Mouse (Mus musculus): ENCODE results near the gene Slc47a2. TPM values are rescaled to one million over a fixed set of nuclear protein-coding genes. Genes with fewer than 3 reads are reported as not detected.
A peak's percentile ranks its signal among the peaks of the same experiment; 100 is the strongest.

Slc47a2 gene
- polyA plus RNA-seq, 1 experiment from 2014 or later, result 0.10 TPM

DNA sequence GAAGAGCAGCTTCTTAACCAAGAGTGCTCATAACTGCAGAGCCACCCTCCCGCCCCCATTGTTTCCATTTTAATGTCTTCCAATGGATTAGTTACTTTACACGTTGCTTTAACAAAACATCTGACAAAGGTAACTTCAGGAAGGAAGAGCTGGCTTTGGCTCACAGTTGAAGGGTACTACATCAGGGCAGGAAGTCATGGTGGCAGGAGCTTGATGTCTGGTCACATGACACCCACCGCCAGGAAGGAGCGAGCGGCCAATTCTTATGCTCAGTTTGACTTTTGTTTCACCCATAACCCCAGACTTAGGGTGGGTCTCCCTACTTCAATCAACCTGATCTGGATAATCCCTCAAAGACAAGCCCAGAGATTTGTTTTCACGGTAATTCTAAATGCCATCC lies 83.6 kb downstream of the Slc47a2 start:
- Histone ChIP-seq H3K4me2 (no peak overlapping the region), H3K27me3 (no peaks in the 10 kb centered on the region), H3K27ac (no peak overlapping the region), H3K36me3 (peaks cover 81% of the 10 kb centered on the region), H3K9me3 (replicated peaks) (no peaks in the 10 kb centered on the region), H3K4me3 (no peak overlapping the region), H3K9ac (no peak overlapping the region), H3K4me1 (replicated peaks) (0 out of 2 replicates have a peak, but pooled peaks cover 2% of the 10 kb centered on the region)
- ATAC-seq (replicated peaks; ENCODE audit: insufficient number of reproducible peaks, insufficient read depth, low FRiP score, low read depth), result no peak
- WGBS, result 94% methylated on average over 6 of the region's 6 CpGs

- peaks cover 60% of the 10 kb centered on the region for H3K36me3 ChIP-seq
- peak; percentile 72 for ATAC-seq (replicated peaks; ENCODE audit: insufficient number of reproducible peaks, insufficient read depth, low FRiP score, low read depth)
Measured at GRCm38 (mm10) chr11:61252807-61253206, 89.9 kb downstream of the Slc47a2 start.

GRCm38 (mm10) chr11:61251741-61252140 lies 90.9 kb downstream of the Slc47a2 start:
- Histone ChIP-seq H3K9ac (no peak overlapping the region), H3K4me1 (replicated peaks) (peaks cover 13% of the 10 kb centered on the region), H3K27ac (no peak overlapping the region), H3K9me3 (replicated peaks) (no peaks in the 10 kb centered on the region), H3K36me3 (peaks cover 57% of the 10 kb centered on the region), H3K27me3 (no peaks in the 10 kb centered on the region), H3K4me3 (no peak overlapping the region), H3K4me2 (no peak overlapping the region)
- WGBS, result 77% methylated on average over 10 of the region's 10 CpGs
- no peak for ATAC-seq (replicated peaks; ENCODE audit: insufficient number of reproducible peaks, insufficient read depth, low FRiP score, low read depth)

More at GRCm38 (mm10) chr11:61252807-61253206, 89.9 kb downstream of the Slc47a2 start:
- Histone ChIP-seq H3K4me1 (replicated peaks) (peaks cover 15% of the 10 kb centered on the region), H3K9me3 (replicated peaks) (no peaks in the 10 kb centered on the region), H3K4me3 (no peak overlapping the region), H3K4me2 (peak overlapping the region; percentile 6; the same call in 1 of the 2 replicates), H3K27me3 (no peaks in the 10 kb centered on the region), H3K27ac (peak overlapping the region; percentile 41; the same call in 1 of the 2 replicates), H3K9ac (no peak overlapping the region)
- WGBS, result 41% methylated on average over 12 of the region's 12 CpGs

Other genes with a start within 250 kb of the Slc47a2 start
- 1.8 and 3.4 TPM in 2 replicates for gene Tnfrsf13b, start 216.1 kb downstream of the Slc47a2 start, polyA plus RNA-seq (2015; fragmentation: Nextera tagmentation; extraction: Ambion mirVana)
- 60.7 and 79.1 TPM in 2 replicates for gene Usp22, start 167.8 kb downstream of the Slc47a2 start, polyA plus RNA-seq (2015; fragmentation: Nextera tagmentation; extraction: Ambion mirVana)
- 0.25 and 0.42 TPM in 2 replicates for gene Aldh3a1, start 135.3 kb downstream of the Slc47a2 start, polyA plus RNA-seq (2015; fragmentation: Nextera tagmentation; extraction: Ambion mirVana)
- gene Aldh3a2, start 75.4 kb downstream of the Slc47a2 start, polyA plus RNA-seq (2015; fragmentation: Nextera tagmentation; extraction: Ambion mirVana), result 29.4 and 34.9 TPM in 2 replicates
- gene Slc47a1, start 35.5 kb upstream of the Slc47a2 start, polyA plus RNA-seq (2015; fragmentation: Nextera tagmentation; extraction: Ambion mirVana), result 20.6 and 21.5 TPM in 2 replicates
- gene Rnf112, start 111.3 kb upstream of the Slc47a2 start, polyA plus RNA-seq (2015; fragmentation: Nextera tagmentation; extraction: Ambion mirVana), result 0.35 and 0.42 TPM in 2 replicates
- gene Mfap4, start 142.6 kb upstream of the Slc47a2 start, polyA plus RNA-seq (2015; fragmentation: Nextera tagmentation; extraction: Ambion mirVana), result 160 and 252 TPM in 2 replicates
- 23.0 and 33.4 TPM in 2 replicates for gene Mapk7, start 151.5 kb upstream of the Slc47a2 start, polyA plus RNA-seq (2015; fragmentation: Nextera tagmentation; extraction: Ambion mirVana)
- gene B9d1, start 162.3 kb upstream of the Slc47a2 start, polyA plus RNA-seq (2015; fragmentation: Nextera tagmentation; extraction: Ambion mirVana), result 11.1 and 15.8 TPM in 2 replicates
- 20.2 and 20.5 TPM in 2 replicates for gene Epn2, start 236.8 kb upstream of the Slc47a2 start, polyA plus RNA-seq (2015; fragmentation: Nextera tagmentation; extraction: Ambion mirVana)